Mouse (Mus musculus) G1E (cell line): ENCODE measurements at regions not wholly inside any gene's neighbourhood (a gene's known extent, or its start where the extent isn't known, plus 50 kb on each side); places are given as distances from the start of the nearest gene placed in this dataset.

Experiments used
- ATAC-seq: 2 replicates; pipeline ENCODE4 v1.8.0; 2016; ENCODE audit warnings: mild to moderate bottlenecking; ENCODE audit not compliant: insufficient number of reproducible peaks, poor library complexity, low FRiP score, severe bottlenecking; ENCODE audit errors: extremely low read depth
- DNase-seq: peaks from one replicate; pipeline ENCODE4 v3.0.0; 2012; ENCODE audit warnings: low spot score
- H3K27me3 ChIP-seq: 2 replicates; pipeline ENCODE4 v1.6.1; 2012; ENCODE audit warnings: mild to moderate bottlenecking, low read length, inconsistent platforms; ENCODE audit not compliant: insufficient read depth
- H3K36me3 ChIP-seq: replicated peaks from 2 replicates; pipeline ENCODE3; 2012; ENCODE audit warnings: mild to moderate bottlenecking, inconsistent platforms
- H3K4me1 ChIP-seq: 2 replicates; pipeline ENCODE4 v1.6.1; 2012; ENCODE audit warnings: low read depth, low read length, inconsistent platforms, mixed read lengths; ENCODE audit not compliant: insufficient read depth
- H3K4me3 ChIP-seq: 2 replicates; pipeline ENCODE4 v1.5.1; 2012; ENCODE audit warnings: low read depth, mild to moderate bottlenecking, inconsistent platforms, low read length, moderate library complexity, mixed read lengths
- H3K9me3 ChIP-seq: replicated peaks from 2 replicates; pipeline ENCODE4 v1.6.1; 2012; ENCODE audit warnings: inconsistent platforms
- CTCF ChIP-seq: IDR thresholded peaks from 2 replicates; pipeline ENCODE4 v1.5.1; 2012; ENCODE audit warnings: low read depth, low read length, inconsistent platforms, mixed read lengths
- GATA1 ChIP-seq: IDR thresholded peaks from 2 replicates; pipeline ENCODE4 v1.6.1; 2012; ENCODE audit warnings: borderline replicate concordance, low read length, inconsistent platforms, mixed read lengths
- GATA2 ChIP-seq: IDR thresholded peaks from 2 replicates; pipeline ENCODE4 v1.6.1; 2012; ENCODE audit warnings: low read depth, low read length, inconsistent platforms, borderline replicate concordance
- POLR2AphosphoS5 ChIP-seq: IDR thresholded peaks from 2 replicates; pipeline ENCODE4 v1.6.1; 2012; ENCODE audit warnings: low read depth, low read length, inconsistent platforms; ENCODE audit not compliant: insufficient replicate concordance
- TAL1 ChIP-seq: conservative IDR thresholded peaks from 2 replicates; pipeline ENCODE4 v1.6.1; 2012; ENCODE audit warnings: low read depth, low read length, inconsistent platforms, mixed read lengths

DNA sequence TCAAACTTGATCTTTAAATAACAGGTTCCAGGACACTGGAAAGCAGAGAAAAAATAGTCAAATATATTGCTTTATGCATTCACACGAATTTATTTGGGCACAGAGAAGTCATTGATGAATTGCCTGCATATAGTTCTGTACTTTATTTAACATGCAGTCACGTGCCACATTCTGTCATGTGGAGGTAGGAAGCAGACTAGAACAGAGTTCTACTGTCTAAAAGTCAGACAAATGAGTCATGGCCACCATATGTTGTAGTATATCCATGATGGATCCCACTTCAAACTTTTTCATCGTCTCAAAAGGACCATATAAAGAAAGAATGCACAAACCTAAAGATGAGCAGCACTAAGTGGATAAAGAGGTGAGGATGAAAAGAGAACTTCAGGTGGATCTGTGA is 92.7 kb downstream of the Rgs2 start:
- ATAC-seq (no peak), DNase-seq (no peak)
- no peaks in the 10 kb centered on the region for H3K9me3 ChIP-seq
- no peaks in the 10 kb centered on the region for H3K4me1 ChIP-seq
- H3K4me3 ChIP-seq, result no peak overlapping the region
- no peak for TF ChIP-seq POLR2AphosphoS5
- no peak for TF ChIP-seq GATA1
- TF ChIP-seq TAL1, result no peak
- TF ChIP-seq GATA2, result no peak
- no peak for TF ChIP-seq CTCF
- H3K36me3 ChIP-seq, result no peaks in the 10 kb centered on the region
- no peaks in the 10 kb centered on the region for H3K27me3 ChIP-seq

DNA sequence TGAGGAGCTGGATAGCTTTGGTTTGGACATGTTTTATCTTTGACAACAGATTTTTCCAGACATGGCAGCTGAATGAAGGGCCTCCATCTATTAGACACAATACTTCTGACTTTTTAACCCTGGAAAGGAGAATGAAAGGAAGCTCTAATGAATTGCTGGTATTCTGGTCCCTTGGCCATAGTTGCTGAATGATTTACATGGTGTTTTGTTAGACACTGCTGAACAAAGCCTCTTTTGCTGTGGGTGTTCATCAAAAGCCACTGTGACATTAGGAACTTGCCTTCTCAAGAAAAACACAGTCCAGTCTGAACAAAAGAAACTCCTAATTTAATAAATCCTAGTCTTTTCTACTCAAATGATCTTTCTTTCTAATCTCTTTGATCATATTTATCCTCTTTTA is 93.4 kb downstream of the Rgs2 start:
- Histone ChIP-seq H3K9me3 (no peaks in the 10 kb centered on the region), H3K4me3 (no peak overlapping the region), H3K36me3 (no peaks in the 10 kb centered on the region), H3K27me3 (no peaks in the 10 kb centered on the region), H3K4me1 (no peaks in the 10 kb centered on the region)
- ATAC-seq, result no peak
- no peak for TF ChIP-seq GATA2
- no peak for TF ChIP-seq POLR2AphosphoS5
- no peak for TF ChIP-seq GATA1
- TF ChIP-seq CTCF, result no peak
- no peak for TF ChIP-seq TAL1
- no peak for DNase-seq

DNA sequence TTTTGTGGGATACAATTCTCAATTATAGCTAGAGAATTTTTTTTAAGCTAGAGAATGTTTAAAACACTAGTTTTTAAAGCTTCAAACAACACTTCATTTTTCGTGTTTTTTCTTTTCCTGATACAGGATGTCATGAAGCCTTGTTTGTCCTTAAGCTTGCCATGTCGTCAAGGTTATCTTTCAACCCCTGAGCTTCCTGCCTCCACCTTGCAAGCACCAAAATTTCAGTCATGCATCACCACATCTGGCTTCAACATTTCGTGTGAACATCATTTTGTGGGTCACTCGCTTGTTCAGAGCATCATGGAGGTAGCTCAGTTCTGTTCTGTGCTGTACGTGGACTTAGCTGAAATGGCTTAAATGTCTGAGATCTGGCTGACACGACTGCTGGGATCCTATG is 96.6 kb downstream of the Rgs2 start:
- Histone ChIP-seq H3K4me3 (no peak overlapping the region), H3K36me3 (no peaks in the 10 kb centered on the region), H3K4me1 (no peaks in the 10 kb centered on the region), H3K27me3 (no peaks in the 10 kb centered on the region), H3K9me3 (no peaks in the 10 kb centered on the region)
- no peak for DNase-seq
- no peak for TF ChIP-seq CTCF
- no peak for TF ChIP-seq TAL1
- no peak for TF ChIP-seq GATA1
- no peak for TF ChIP-seq POLR2AphosphoS5
- no peak for TF ChIP-seq GATA2
- no peak for ATAC-seq

DNA sequence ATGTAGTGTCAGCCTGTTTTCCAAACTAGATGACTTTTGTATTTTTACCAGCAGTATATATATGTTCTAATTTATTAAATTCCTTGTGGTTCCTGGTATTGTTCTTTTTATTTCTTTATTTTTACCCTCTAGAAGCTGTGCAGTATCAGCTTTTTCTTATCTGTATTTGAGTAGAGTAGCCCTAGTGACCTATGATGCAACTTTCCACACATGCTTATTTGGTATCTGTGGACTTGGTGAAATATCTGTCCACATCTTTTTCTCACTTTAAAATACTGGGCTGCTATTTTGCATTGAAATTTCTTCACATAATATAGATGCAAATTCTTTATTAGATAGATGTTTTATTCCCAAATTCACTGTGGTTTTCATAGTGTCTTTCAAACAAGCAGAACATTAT is 97.1 kb downstream of the Rgs2 start:
- no peak overlapping the region for H3K4me3 ChIP-seq
- no peaks in the 10 kb centered on the region for H3K27me3 ChIP-seq
- no peaks in the 10 kb centered on the region for H3K9me3 ChIP-seq
- TF ChIP-seq GATA2, result no peak
- TF ChIP-seq POLR2AphosphoS5, result no peak
- TF ChIP-seq CTCF, result no peak
- no peak for TF ChIP-seq GATA1
- no peak for TF ChIP-seq TAL1
- ATAC-seq (no peak), DNase-seq (no peak)
- no peaks in the 10 kb centered on the region for H3K4me1 ChIP-seq
- H3K36me3 ChIP-seq, result no peaks in the 10 kb centered on the region

- H3K9me3 ChIP-seq, result no peaks in the 10 kb centered on the region
- H3K36me3 ChIP-seq, result no peaks in the 10 kb centered on the region
- H3K4me3 ChIP-seq, result no peak overlapping the region
- DNase-seq (no peak), ATAC-seq (no peak)
- no peaks in the 10 kb centered on the region for H3K27me3 ChIP-seq
- no peaks in the 10 kb centered on the region for H3K4me1 ChIP-seq
- TF ChIP-seq CTCF (no peak), POLR2AphosphoS5 (no peak), GATA2 (no peak), GATA1 (no peak), TAL1 (no peak)
Observed at GRCm38 (mm10) chr1:143903985-143904384, 100.0 kb downstream of the Rgs2 start.

DNA sequence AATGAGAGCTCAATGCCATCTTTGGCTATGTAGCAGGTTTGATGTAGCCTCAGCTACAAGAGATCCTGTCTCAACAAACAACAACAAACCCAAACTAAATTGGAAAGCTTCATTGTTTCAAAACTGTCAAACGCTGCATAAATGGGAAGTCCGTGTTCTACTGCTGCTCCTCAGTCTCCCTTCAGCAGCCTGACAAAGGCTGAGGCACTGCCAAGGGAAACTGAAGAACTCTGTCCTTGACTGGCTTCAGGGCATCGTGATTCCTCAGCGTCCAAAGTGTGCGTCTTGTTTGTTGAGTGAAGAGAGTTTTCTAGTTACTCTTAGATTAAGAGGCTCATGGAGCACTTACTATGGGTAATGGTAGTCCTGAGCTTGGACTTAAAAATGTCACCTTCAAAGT is 100.7 kb downstream of the Rgs2 start:
- DNase-seq, result no peak
- no peak for ATAC-seq
- H3K27me3 ChIP-seq, result no peaks in the 10 kb centered on the region
- H3K4me1 ChIP-seq, result no peaks in the 10 kb centered on the region
- H3K9me3 ChIP-seq, result no peaks in the 10 kb centered on the region
- TF ChIP-seq CTCF (no peak), GATA1 (no peak), TAL1 (no peak), POLR2AphosphoS5 (no peak), GATA2 (no peak)
- no peaks in the 10 kb centered on the region for H3K36me3 ChIP-seq
- H3K4me3 ChIP-seq, result no peak overlapping the region

DNA sequence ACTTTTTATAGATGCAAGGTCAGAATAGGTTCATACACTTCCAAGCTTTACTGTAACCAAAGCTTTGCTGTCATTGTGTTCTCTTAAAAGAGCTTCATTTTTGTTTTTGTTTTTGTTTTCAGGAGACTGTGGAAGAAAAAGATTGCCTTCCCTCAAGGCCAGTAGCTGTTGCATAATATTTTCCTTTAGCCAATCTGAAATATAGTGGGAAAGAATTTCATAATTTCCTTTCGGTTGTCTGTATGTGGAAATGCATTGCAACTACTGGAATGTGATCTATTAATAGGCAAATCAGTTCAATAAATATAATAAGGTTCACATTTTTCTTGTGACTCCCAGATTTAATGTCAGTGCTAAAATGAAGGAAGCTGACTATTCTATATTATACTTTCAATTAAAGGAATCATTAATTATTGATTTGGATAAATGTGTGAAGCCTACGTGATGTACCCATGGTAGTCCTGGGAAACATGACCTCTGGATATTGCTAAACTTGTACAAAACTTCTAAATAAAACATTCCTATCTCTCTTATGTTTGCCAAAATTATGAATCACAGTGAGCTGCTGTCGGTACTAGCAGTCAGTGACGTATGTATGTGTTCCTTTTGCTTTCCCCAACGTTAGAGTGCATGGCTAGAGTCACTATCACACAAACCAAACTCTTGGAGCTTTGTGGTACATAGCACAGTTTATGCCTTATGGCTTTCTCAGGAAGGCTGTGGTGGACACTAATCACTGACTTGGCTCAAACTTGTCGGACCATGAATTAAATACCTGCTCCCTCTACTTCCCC is 102.6 kb downstream of the Rgs2 start:
- ATAC-seq (no peak), DNase-seq (no peak)
- TF ChIP-seq CTCF (no peak), TAL1 (no peak), GATA2 (no peak), GATA1 (no peak), POLR2AphosphoS5 (no peak)
- no peaks in the 10 kb centered on the region for H3K36me3 ChIP-seq
- no peak overlapping the region for H3K4me3 ChIP-seq
- no peaks in the 10 kb centered on the region for H3K27me3 ChIP-seq
- no peaks in the 10 kb centered on the region for H3K9me3 ChIP-seq
- H3K4me1 ChIP-seq, result no peaks in the 10 kb centered on the region
